Mouse (Mus musculus): ENCODE data around the gene Cdhr2. TPM values are rescaled to one million over a fixed set of nuclear protein-coding genes. Genes with fewer than 3 reads are reported as not detected.

The Cdhr2 gene
- polyA plus RNA-seq (2014; fragmentation: Illumina TruSeq; extraction: RNeasy Lipid Tissue Mini Kit (QIAGEN cat#74804); ENCODE audit: low read depth, low replicate concordance): 0.14 TPM

GRCm38 (mm10) chr13:54701243-54701642 lies at the start of gene Cdhr2:
Cdhr2 (plus strand) TSS chr13:54701461.

GRCm38 (mm10) chr13:54693558-54694347 lies 7.5 kb upstream of the Cdhr2 start, which contains the start of gene Rnf44:
Rnf44 (minus strand) TSS chr13:54693907.

GRCm38 (mm10) chr13:54749864-54750411 lies 48.7 kb downstream of the Cdhr2 start, which contains the start of gene Gprin1:
Gprin1 (minus strand) TSS chr13:54749874.

GRCm38 (mm10) chr13:54766192-54766768 lies 65.0 kb downstream of the Cdhr2 start, which contains the start of gene Sncb:
Sncb (minus strand) TSS chr13:54766595.

GRCm38 (mm10) chr13:54783698-54784097 lies 82.4 kb downstream of the Cdhr2 start, which contains the start of gene Eif4e1b:
Eif4e1b (plus strand) TSS chr13:54783998.

Other genes with a start within 250 kb of the Cdhr2 start
- 7.8 TPM for gene Thoc3, start 232.6 kb upstream of the Cdhr2 start, polyA plus RNA-seq (2014; fragmentation: Illumina TruSeq; extraction: RNeasy Lipid Tissue Mini Kit (QIAGEN cat#74804); ENCODE audit: low read depth, low replicate concordance)
- gene Simc1, start 197.7 kb upstream of the Cdhr2 start, polyA plus RNA-seq (2014; fragmentation: Illumina TruSeq; extraction: RNeasy Lipid Tissue Mini Kit (QIAGEN cat#74804); ENCODE audit: low read depth, low replicate concordance): 35.7 TPM
- gene 4833439L19Rik, start 136.0 kb upstream of the Cdhr2 start, polyA plus RNA-seq (2014; fragmentation: Illumina TruSeq; extraction: RNeasy Lipid Tissue Mini Kit (QIAGEN cat#74804); ENCODE audit: low read depth, low replicate concordance): 44.5 TPM
- gene Arl10, start 126.4 kb upstream of the Cdhr2 start, polyA plus RNA-seq (2014; fragmentation: Illumina TruSeq; extraction: RNeasy Lipid Tissue Mini Kit (QIAGEN cat#74804); ENCODE audit: low read depth, low replicate concordance): not detected
- gene Nop16, start 111.4 kb upstream of the Cdhr2 start, polyA plus RNA-seq (2014; fragmentation: Illumina TruSeq; extraction: RNeasy Lipid Tissue Mini Kit (QIAGEN cat#74804); ENCODE audit: low read depth, low replicate concordance): 8.0 TPM
- gene Higd2a, start 111.3 kb upstream of the Cdhr2 start, polyA plus RNA-seq (2014; fragmentation: Illumina TruSeq; extraction: RNeasy Lipid Tissue Mini Kit (QIAGEN cat#74804); ENCODE audit: low read depth, low replicate concordance): 10.6 TPM
- gene Cltb, start 90.1 kb upstream of the Cdhr2 start, polyA plus RNA-seq (2014; fragmentation: Illumina TruSeq; extraction: RNeasy Lipid Tissue Mini Kit (QIAGEN cat#74804); ENCODE audit: low read depth, low replicate concordance): 5.6 TPM
- gene Faf2, start 79.7 kb upstream of the Cdhr2 start, polyA plus RNA-seq (2014; fragmentation: Illumina TruSeq; extraction: RNeasy Lipid Tissue Mini Kit (QIAGEN cat#74804); ENCODE audit: low read depth, low replicate concordance): 59.8 TPM
- gene Rnf44, start 7.6 kb upstream of the Cdhr2 start, polyA plus RNA-seq (2014; fragmentation: Illumina TruSeq; extraction: RNeasy Lipid Tissue Mini Kit (QIAGEN cat#74804); ENCODE audit: low read depth, low replicate concordance): 11.5 TPM
- gene Gprin1, start 48.4 kb downstream of the Cdhr2 start, polyA plus RNA-seq (2014; fragmentation: Illumina TruSeq; extraction: RNeasy Lipid Tissue Mini Kit (QIAGEN cat#74804); ENCODE audit: low read depth, low replicate concordance): not detected
- gene Sncb, start 65.1 kb downstream of the Cdhr2 start, polyA plus RNA-seq (2014; fragmentation: Illumina TruSeq; extraction: RNeasy Lipid Tissue Mini Kit (QIAGEN cat#74804); ENCODE audit: low read depth, low replicate concordance): not detected
- gene Eif4e1b, start 82.5 kb downstream of the Cdhr2 start, polyA plus RNA-seq (2014; fragmentation: Illumina TruSeq; extraction: RNeasy Lipid Tissue Mini Kit (QIAGEN cat#74804); ENCODE audit: low read depth, low replicate concordance): not detected
- gene Tspan17, start 87.9 kb downstream of the Cdhr2 start, polyA plus RNA-seq (2014; fragmentation: Illumina TruSeq; extraction: RNeasy Lipid Tissue Mini Kit (QIAGEN cat#74804); ENCODE audit: low read depth, low replicate concordance): 5.2 TPM
- gene Unc5a, start 247.9 kb downstream of the Cdhr2 start, polyA plus RNA-seq (2014; fragmentation: Illumina TruSeq; extraction: RNeasy Lipid Tissue Mini Kit (QIAGEN cat#74804); ENCODE audit: low read depth, low replicate concordance): not detected